Mouse (Mus musculus) gastrocnemius, adult 18-20 months (tissue): ENCODE measurements around the gene Mapk1. TPM values are rescaled to one million over a fixed set of nuclear protein-coding genes. Genes with fewer than 3 reads are reported as not detected.

Source experiments
- DNase-seq: peaks from one replicate; pipeline ENCODE4 v3.0.0; 2021; ENCODE audit warnings: low spot score
- total RNA-seq, 2 experiments: library from RNA; stranded (reverse); gene quantifications; 2 replicates each; pipeline ENCODE4 v1.2.3; 2021

The Mapk1 gene
- total RNA-seq, 2 experiments from 2014 or later = 94.3 to 102 TPM

DNA sequence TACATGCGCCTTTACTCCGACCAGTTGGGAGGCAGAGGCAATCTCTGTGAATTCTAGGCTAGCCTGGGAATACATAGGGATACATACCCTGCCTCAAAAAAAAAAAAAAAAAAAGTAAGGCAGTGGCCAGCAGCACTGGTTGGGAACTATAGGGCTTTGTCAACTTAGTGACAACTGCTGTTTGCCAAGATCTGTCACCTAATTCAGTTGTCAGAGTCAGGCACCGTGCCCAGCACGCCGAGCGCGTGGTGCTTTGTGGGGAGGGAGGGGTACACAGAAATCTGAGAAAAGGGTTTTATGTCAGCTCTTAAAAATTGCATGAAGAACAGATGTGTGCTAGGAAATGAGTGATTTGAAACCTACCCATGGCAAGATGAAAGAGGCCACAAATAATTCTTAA, 94.9 kb downstream of the Mapk1 start:
- no peak for DNase-seq

DNA sequence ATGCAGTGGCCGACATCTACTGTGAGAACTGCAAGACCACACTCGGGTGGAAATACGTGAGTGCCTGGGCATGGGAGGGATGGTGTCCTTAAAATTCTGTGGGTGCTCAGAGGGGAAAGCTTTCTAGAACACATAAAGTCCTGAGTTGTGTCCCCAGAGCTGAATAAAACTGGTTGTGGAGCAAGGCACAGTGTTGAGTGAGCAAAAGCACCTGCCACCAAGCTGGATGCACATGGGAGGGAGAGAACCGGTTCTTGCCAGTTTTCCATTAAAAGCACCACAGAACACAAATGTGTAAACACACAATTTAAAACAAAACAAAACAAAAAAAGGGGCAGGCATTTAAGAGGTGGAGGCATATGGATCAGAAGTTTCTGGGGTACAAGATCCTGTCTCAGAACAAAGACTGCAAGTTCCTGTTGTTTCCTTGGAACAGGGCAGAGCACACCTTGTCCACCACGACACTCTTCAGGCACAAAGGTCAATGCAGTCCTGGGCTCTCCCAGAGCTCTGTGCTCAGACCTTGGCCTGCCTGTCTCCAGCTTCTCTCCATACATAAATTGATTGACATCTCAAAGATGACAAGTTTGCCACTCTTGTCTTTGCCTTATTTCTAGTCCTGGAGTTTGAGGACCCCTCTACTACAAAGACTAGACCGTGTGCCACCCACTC, 99.1 kb downstream of the Mapk1 start:
- DNase-seq = no peak

DNA sequence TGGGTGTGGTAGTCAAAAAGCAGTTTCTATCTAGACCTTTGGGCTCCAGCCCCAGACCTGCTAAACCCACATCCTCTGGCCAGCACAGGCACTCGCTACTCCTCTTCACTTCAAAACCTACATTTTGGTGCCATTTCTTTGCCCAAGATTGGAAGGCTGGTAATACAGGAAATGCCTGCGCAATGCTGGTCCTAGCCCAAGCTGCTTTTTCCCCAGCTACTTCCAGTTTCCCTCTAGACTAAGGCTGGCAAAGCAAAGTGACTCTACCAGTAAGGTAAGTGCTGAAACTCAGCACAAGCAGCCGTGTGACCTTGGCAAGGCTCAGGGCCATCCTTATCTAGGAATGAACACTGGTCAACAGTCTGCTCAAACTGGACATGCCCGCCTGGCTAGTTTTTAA, 102.5 kb downstream of the Mapk1 start:
- no peak for DNase-seq

GRCm38 (mm10) chr16:17086241-17086640, 103.1 kb downstream of the Mapk1 start:
- DNase-seq = no peak

- no peak for DNase-seq
These were observed 103.5 kb downstream of the Mapk1 start for GRCm38 (mm10) chr16:17086669-17087193.

DNA sequence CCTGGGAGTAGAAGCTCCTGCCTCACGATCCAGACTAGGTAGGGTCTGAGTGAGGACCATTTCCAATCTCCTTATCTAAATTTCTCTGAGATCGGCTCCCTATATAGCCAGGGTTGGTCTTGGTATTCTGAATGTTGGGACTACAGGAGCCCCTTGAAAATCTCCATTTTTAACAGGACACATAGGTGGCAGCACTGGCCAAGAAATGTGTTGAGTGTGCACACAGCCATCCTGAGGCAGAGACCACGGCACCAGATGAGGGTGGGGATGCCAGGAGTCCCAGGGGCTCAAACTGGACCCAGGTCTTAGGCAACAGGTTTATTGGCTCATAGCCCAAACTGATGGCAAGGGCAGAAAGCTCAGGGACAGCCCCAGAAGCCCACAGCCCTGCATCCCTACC, 105.2 kb downstream of the Mapk1 start:
- no peak for DNase-seq

DNA sequence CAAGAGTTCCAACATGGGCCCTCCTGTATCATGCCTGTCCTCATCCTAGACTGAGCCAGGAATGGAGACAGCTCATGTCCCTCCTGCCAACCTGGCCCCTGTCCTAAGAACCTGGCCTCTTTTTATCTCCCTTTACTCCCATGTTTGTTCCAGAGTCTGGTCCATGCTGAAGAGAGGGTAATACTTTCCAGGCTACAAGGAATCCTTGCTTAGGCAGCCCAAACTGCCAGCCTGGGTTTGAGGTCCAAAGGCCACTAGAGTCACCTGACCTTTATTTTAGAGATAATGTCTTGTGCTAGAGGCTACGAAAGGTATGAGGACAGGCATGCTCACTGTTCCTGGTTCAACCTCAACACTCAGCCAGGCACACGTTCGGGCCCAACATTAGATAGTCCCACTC, 113.8 kb downstream of the Mapk1 start:
- DNase-seq = no peak

Other genes with a start within 250 kb of the Mapk1 start
- gene Spag6l, start 153.9 kb upstream of the Mapk1 start, total RNA-seq = not detected
- gene Igll1, start 119.4 kb upstream of the Mapk1 start, total RNA-seq = not detected
- 10 to 100 TPM; 17.9 to 20.5 TPM for gene Top3b, start 112.6 kb upstream of the Mapk1 start, total RNA-seq
- not detected for gene Vpreb1, start 112.5 kb upstream of the Mapk1 start, total RNA-seq
- gene Ppm1f, start 86.9 kb upstream of the Mapk1 start, total RNA-seq = 10 to 100 TPM in 1 of 2 experiments, 1 to 10 TPM in 1; 9.3 to 13.4 TPM
- 1 to 10 TPM in 1 of 2 experiments, under 1 TPM in 1; 0.36 to 1.1 TPM for gene Ypel1, start 86.3 kb downstream of the Mapk1 start, total RNA-seq
- gene Ppil2, start 127.9 kb downstream of the Mapk1 start, total RNA-seq = 10 to 100 TPM; 22.9 to 30.8 TPM
- not detected for gene 2610318N02Rik, start 141.8 kb downstream of the Mapk1 start, total RNA-seq
- 1 to 10 TPM; 4.7 to 5.9 TPM for gene Sdf2l1, start 149.0 kb downstream of the Mapk1 start, total RNA-seq
- gene Ydjc, start 161.2 kb downstream of the Mapk1 start, total RNA-seq = under 1 TPM in 1 of 2 experiments, not detected in 1; 0.17 TPM
- gene Ccdc116, start 163.8 kb downstream of the Mapk1 start, total RNA-seq = under 1 TPM in 1 of 2 experiments, not detected in 1; 0.09 TPM
- gene Ube2l3, start 219.3 kb downstream of the Mapk1 start, total RNA-seq = 100 to 1,000 TPM; 146 to 149 TPM
- under 1 TPM; 0.05 to 0.07 TPM for gene Rimbp3, start 225.2 kb downstream of the Mapk1 start, total RNA-seq